Mouse (Mus musculus): Measurements from ENCODE around the gene Nav2.

DNA sequence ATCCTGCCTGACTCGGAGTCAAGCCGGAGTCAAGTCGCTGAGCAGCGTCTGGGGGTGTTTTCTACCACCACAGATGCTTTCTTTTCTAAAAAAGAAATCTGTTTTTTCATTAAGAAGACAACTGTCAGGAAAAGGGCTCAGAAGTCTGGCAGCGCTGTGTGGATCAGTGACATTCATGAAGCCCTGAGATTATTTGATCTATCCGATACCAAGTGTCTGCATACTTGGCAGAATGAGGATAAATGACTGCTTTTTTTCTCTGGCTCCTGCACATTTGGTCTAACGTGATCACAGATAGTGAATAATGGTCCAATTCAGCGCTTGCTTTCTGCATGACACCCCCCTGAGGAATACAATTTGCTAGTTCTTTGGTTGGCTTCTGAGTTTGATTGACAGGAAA, 533.7 kb downstream of the Nav2 start:
- TF ChIP-seq CTCF (IDR thresholded peaks at IDR 0.05) = no peak
- no peak for TF ChIP-seq EP300 (IDR thresholded peaks at IDR 0.05; ENCODE audit: insufficient read depth, low read depth, low read length)

Data from heart, adult 2 months (tissue).